Mouse (Mus musculus) bone marrow macrophage, adult 2 months (primary cell): Measurements from ENCODE around the gene Mrpl54. TPM values are rescaled to one million over a fixed set of nuclear protein-coding genes. Genes with fewer than 3 reads are reported as not detected.
"Not testable (repeated sequence)": the region's sequence is repeated elsewhere in the genome, so short reads cannot be mapped to it uniquely, and the experiment has no call there.

ENCODE experiments used
- H3K27ac ChIP-seq: 2 replicates; pipeline ENCODE4 v1.5.1; 2012; ENCODE audit warnings: low read depth, low read length; ENCODE audit not compliant: insufficient read depth
- H3K4me1 ChIP-seq: 2 replicates; pipeline ENCODE4 v1.6.1; 2012; ENCODE audit warnings: low read length; ENCODE audit not compliant: control insufficient read depth, insufficient read depth
- H3K4me3 ChIP-seq: 2 replicates; pipeline ENCODE4 v1.5.1; 2012; ENCODE audit warnings: mild to moderate bottlenecking, low read length, moderate library complexity; ENCODE audit not compliant: insufficient read depth
- CTCF ChIP-seq: IDR thresholded peaks from 2 replicates; pipeline ENCODE4 v1.5.1; 2012; ENCODE audit warnings: low read depth, mild to moderate bottlenecking, low read length, moderate library complexity
- POLR2A ChIP-seq: IDR thresholded peaks from 2 replicates; pipeline ENCODE4 v1.6.1; 2012; ENCODE audit warnings: mild to moderate bottlenecking, low read depth, low read length, borderline replicate concordance
- polyA plus RNA-seq: library from polyadenylated mRNA; stranded (reverse); fragments of >200 nt; gene quantifications from 2 replicates; pipeline ENCODE4 v1.2.4, GENCODE M21; 2012; ENCODE audit not compliant: missing spikeins, insufficient read depth, insufficient read length

Gene Mrpl54
- polyA plus RNA-seq, 1 experiment: 46.5 TPM

DNA sequence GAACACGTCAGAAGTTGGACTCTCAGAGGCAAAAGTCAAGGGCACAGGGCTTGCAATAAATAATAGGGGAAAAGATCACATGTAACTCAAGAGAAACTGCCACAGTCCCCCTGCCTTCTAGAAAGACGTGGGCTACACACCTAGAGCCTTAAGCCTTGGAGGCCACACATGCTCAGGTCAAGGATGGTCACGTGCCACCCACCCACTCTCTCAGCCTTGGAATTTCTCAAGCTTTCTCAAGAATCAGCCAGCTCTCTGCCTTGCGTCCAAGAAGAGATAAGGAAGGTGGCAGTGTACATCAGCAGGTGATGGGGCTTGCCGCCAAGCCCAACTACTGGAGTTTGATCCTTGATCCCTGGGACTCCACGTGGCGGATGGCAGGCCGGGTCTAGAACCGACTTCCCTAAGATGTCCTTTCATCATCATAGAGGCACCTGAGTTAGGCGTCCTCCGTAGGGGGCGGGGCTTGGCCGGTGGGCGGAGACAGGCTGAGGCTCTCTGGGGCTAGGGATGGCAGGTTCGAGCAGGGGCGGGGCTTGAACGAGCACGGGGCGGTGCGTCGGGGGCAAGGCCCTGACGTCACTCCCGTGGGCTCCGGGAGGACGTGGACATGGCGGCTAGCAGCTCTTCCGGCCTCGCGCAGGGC is 34.0 kb downstream of the Mrpl54 start, which contains the start of gene Zfr2:
Gene Zfr2 (plus strand): TSS at position 576 of the 646 bp plus-strand sequence.
- TF ChIP-seq CTCF (no peak), POLR2A (no peak)
- Histone ChIP-seq H3K4me1 (peaks cover 5% of the 10 kb centered on the region), H3K27ac (no peak within 1 kb of the TSS), H3K4me3 (peak within 1 kb of the TSS; percentile 63)

GRCm38 (mm10) chr10:81231436-81231835 is 35.3 kb downstream of the Mrpl54 start:
- no peak for TF ChIP-seq POLR2A
- TF ChIP-seq CTCF: no peak
- no peak overlapping the region for H3K27ac ChIP-seq
- no peak overlapping the region for H3K4me3 ChIP-seq
- H3K4me1 ChIP-seq: peaks cover 5% of the 10 kb centered on the region

DNA sequence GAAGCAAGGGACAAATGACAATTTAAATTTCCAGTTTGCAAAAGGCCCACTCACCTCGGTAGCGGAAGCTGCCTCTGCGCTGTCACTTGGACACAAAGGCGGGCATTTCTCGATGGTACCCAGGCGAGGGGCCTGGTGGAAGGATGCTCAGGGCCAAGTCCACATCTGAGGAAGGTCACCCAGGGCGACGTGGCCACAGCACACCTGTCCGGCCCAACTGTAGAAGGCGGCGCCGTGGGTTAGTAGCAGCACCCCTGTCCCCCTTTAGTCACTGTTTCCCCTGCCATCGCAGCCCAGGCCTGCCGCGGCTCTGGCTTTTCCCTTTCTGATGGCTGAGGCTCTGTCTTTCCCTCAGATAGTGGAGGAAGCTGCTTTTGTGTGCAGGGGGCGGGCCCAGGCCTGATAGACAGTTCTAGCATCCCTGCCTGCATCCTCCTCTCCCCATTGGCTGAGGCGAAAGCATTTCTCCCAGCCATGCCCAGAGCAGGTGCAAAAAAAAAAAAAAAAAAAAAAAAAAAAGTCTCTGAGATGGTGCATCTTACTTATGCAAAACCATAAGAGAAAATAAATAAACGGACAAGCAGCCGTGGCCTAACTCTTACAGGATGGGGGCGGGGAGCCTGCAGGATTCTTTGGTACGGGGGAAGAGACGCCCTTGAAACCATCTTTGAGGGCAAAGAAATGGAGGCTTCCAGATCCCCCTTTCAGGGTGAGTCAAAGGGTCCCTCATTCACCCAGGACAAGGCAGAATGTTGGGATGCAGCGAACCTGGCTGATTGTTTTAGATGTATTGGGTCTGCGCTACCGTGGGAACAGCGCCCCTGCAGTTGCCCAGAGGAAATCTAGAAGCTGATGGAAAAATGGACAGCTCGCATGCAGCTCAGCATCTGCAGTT is 36.0 kb downstream of the Mrpl54 start, which contains the start of gene Atcay:
Gene Atcay (minus strand): TSS at position 396 of the 895 bp plus-strand sequence.
- peak; percentile 33 for TF ChIP-seq CTCF
- TF ChIP-seq POLR2A: no peak
- no peak within 1 kb of the TSS for H3K4me3 ChIP-seq
- H3K27ac ChIP-seq: no peak within 1 kb of the TSS
- peaks cover 5% of the 10 kb centered on the region for H3K4me1 ChIP-seq

DNA sequence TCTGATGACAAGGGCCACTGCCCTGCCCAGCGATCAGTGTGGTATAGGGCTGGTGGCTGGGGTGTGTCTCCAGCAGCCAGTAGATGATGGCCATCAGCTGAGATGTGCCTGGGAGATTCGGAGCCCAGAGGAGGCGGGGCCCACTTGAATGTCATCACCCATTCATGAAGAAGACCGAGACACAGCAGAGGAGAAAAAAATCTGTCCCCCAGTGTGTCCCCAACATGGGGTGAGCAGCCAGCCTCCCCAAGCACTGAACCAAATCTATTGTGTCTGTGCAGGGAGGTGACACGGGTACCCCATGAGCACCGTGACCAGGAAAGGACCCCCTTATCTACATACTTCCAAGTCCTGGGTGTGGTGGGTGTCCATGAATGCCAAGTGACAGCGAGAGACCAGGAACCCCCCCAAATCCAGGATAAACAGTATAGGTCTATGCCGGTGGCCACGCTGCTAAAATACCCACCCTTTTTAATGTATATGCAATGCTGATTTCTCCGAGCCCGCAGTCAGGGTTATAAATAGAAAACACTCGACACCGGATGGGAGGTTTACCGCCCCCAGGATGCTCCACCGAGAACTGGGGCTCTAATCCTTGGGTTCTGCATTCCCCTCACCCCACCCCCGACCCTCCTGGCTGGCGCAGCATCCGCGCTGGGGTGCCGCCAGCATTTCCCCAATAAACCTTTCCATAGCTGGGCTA is 36.8 kb downstream of the Mrpl54 start:
- H3K27ac ChIP-seq: no peak overlapping the region
- peaks cover 5% of the 10 kb centered on the region for H3K4me1 ChIP-seq
- TF ChIP-seq CTCF (no peak), POLR2A (no peak)
- H3K4me3 ChIP-seq: no peak overlapping the region

- H3K27ac ChIP-seq, H3K4me3 ChIP-seq: not testable (repeated sequence)
- peaks cover 12% of the 10 kb centered on the region for H3K4me1 ChIP-seq
Measured at GRCm38 (mm10) chr10:81223731-81224130, 43.0 kb downstream of the Mrpl54 start.

DNA sequence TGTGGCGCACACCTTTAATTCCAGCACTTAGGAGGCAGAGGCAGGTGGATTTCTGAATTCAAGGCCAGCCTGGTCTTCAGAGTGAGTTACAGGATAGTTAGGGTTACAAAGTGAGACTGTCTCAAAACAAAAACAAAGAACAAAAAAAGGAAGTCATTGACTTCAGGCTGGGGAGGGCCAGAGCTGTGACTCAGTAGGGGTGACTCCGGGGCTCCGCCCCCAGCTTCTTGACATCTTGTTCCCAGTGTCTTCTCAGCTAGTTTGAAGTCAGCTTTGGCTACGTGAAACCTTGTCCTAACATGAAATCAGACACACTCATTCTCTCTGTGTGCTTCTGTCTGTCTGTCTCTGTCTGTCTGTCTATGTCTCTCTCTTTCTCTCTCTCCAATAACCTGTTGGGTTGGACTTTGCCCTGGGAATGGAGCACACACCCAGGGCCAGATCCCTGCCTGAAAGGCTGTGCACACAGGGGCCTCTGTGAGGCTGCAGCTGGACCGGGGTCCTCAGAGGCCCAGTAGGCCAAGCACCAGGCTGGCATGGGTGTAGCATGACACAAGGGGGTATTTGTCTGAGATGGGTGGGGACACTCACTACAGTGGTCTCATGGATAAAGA is 45.2 kb downstream of the Mrpl54 start:
- H3K4me3 ChIP-seq: no peak overlapping the region
- peaks cover 12% of the 10 kb centered on the region for H3K4me1 ChIP-seq
- peak overlapping the region; percentile 50 for H3K27ac ChIP-seq
- TF ChIP-seq POLR2A (no peak), CTCF (no peak)

GRCm38 (mm10) chr10:81217964-81218363 is 48.8 kb downstream of the Mrpl54 start:
- TF ChIP-seq CTCF (peak; percentile 92), POLR2A (no peak)
- H3K27ac ChIP-seq: no peak overlapping the region
- peaks cover 12% of the 10 kb centered on the region for H3K4me1 ChIP-seq
- no peak overlapping the region for H3K4me3 ChIP-seq

- peaks cover 12% of the 10 kb centered on the region for H3K4me1 ChIP-seq
- not testable (repeated sequence) for H3K4me3 ChIP-seq, H3K27ac ChIP-seq
- TF ChIP-seq CTCF: peak; percentile 29; the same call in 1 of the 2 replicates
Measured at GRCm38 (mm10) chr10:81217267-81217666, 49.5 kb downstream of the Mrpl54 start.

DNA sequence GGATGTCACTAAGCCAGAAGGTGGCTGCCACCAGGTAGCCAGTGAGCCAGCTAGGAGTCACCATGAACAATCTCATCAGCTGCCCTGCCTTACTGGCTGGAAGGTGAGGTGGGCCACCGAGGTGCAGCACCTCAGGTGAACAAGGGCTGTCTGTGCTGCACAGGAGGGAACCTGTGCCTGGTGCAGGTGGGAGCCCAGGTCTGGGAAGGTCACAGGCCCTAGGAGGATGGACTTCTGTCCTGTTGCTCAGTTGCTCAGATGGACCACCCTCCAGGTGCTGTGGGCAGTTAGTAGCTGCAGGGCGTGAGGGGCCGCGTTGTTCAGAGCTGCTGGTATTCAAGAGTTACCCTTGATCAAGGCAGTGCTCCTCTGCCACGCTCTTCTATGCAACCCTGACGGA is 49.9 kb downstream of the Mrpl54 start:
- Histone ChIP-seq H3K27ac (no peak overlapping the region), H3K4me1 (peaks cover 7% of the 10 kb centered on the region), H3K4me3 (no peak overlapping the region)
- no peak for TF ChIP-seq CTCF
- TF ChIP-seq POLR2A: no peak

- TF ChIP-seq POLR2A: no peak
- TF ChIP-seq CTCF: no peak
- H3K27ac ChIP-seq: no peak overlapping the region
- peaks cover 3% of the 10 kb centered on the region for H3K4me1 ChIP-seq
- no peak overlapping the region for H3K4me3 ChIP-seq
Measured at GRCm38 (mm10) chr10:81216260-81216659, 50.5 kb downstream of the Mrpl54 start.

Other genes starting within 250 kb of the Mrpl54 start
- not detected in 2 replicates for gene Diras1, start 241.3 kb downstream of the Mrpl54 start, polyA plus RNA-seq
- gene Slc39a3, start 229.5 kb downstream of the Mrpl54 start, polyA plus RNA-seq: 14.0 and 14.5 TPM in 2 replicates
- gene Sgta, start 206.8 kb downstream of the Mrpl54 start, polyA plus RNA-seq: 58.5 and 66.8 TPM in 2 replicates
- 7.4 and 10.8 TPM in 2 replicates for gene Thop1, start 196.9 kb downstream of the Mrpl54 start, polyA plus RNA-seq
- 1.3 TPM in 2 replicates for gene Creb3l3, start 168.1 kb downstream of the Mrpl54 start, polyA plus RNA-seq
- gene Map2k2, start 161.0 kb downstream of the Mrpl54 start, polyA plus RNA-seq: 71.4 and 77.6 TPM in 2 replicates
- gene Zbtb7a, start 131.7 kb downstream of the Mrpl54 start, polyA plus RNA-seq: 52.0 and 54.9 TPM in 2 replicates
- 21.9 and 28.2 TPM in 2 replicates for gene Pias4, start 99.0 kb downstream of the Mrpl54 start, polyA plus RNA-seq
- 877 and 1,003 TPM in 2 replicates for gene Eef2, start 90.3 kb downstream of the Mrpl54 start, polyA plus RNA-seq
- gene Dapk3, start 83.9 kb downstream of the Mrpl54 start, polyA plus RNA-seq: 36.4 and 39.8 TPM in 2 replicates
- not detected in 2 replicates for gene 4930442H23Rik, start 83.1 kb downstream of the Mrpl54 start, polyA plus RNA-seq
- gene Nmrk2, start 64.9 kb downstream of the Mrpl54 start, polyA plus RNA-seq: not detected in 2 replicates
- gene Atcay, start 36.1 kb downstream of the Mrpl54 start, polyA plus RNA-seq: not detected in 2 replicates
- 2.7 and 3.0 TPM in 2 replicates for gene Zfr2, start 33.8 kb downstream of the Mrpl54 start, polyA plus RNA-seq
- gene Matk, start 14.0 kb downstream of the Mrpl54 start, polyA plus RNA-seq: 10.8 and 14.4 TPM in 2 replicates
- 34.3 and 36.1 TPM in 2 replicates for gene Apba3, start within 50 bp of the Mrpl54 start, polyA plus RNA-seq
- 9.2 and 9.8 TPM in 2 replicates for gene Tjp3, start 24.6 kb upstream of the Mrpl54 start, polyA plus RNA-seq
- 90.9 and 106 TPM in 2 replicates for gene Pip5k1c, start 26.0 kb upstream of the Mrpl54 start, polyA plus RNA-seq
- 18.1 and 18.2 TPM in 2 replicates for gene Cactin, start 54.2 kb upstream of the Mrpl54 start, polyA plus RNA-seq
- gene Tbxa2r, start 61.8 kb upstream of the Mrpl54 start, polyA plus RNA-seq: not detected in 2 replicates
- not detected in 2 replicates for gene Gipc3, start 76.3 kb upstream of the Mrpl54 start, polyA plus RNA-seq
- 52.2 and 53.3 TPM in 2 replicates for gene Hmg20b, start 83.5 kb upstream of the Mrpl54 start, polyA plus RNA-seq
- 80.9 and 86.2 TPM in 2 replicates for gene Mfsd12, start 90.6 kb upstream of the Mrpl54 start, polyA plus RNA-seq
- gene 4930404N11Rik, start 98.9 kb upstream of the Mrpl54 start, polyA plus RNA-seq: not detected in 2 replicates
- gene Fzr1, start 111.6 kb upstream of the Mrpl54 start, polyA plus RNA-seq: 32.6 and 35.0 TPM in 2 replicates
- gene Dohh, start 117.5 kb upstream of the Mrpl54 start, polyA plus RNA-seq: 23.1 and 29.5 TPM in 2 replicates
- 0.75 and 2.2 TPM in 2 replicates for gene Gm48551, start 117.5 kb upstream of the Mrpl54 start, polyA plus RNA-seq
- gene Gm48552, start 122.1 kb upstream of the Mrpl54 start, polyA plus RNA-seq: not detected in 2 replicates
- gene Smim24, start 126.1 kb upstream of the Mrpl54 start, polyA plus RNA-seq: 41.9 and 45.5 TPM in 2 replicates
- gene Nfic, start 188.7 kb upstream of the Mrpl54 start, polyA plus RNA-seq: 31.8 and 38.6 TPM in 2 replicates
- gene Celf5, start 215.8 kb upstream of the Mrpl54 start, polyA plus RNA-seq: not detected in 2 replicates
- gene Ncln, start 229.5 kb upstream of the Mrpl54 start, polyA plus RNA-seq: 37.9 and 40.9 TPM in 2 replicates
- 0.46 TPM in 1 of 2 replicates, not detected in the other for gene S1pr4, start 233.2 kb upstream of the Mrpl54 start, polyA plus RNA-seq